Mouse (Mus musculus) MEL (cell line): ENCODE data around the gene Slc1a5.

ENCODE experiments used
- MAZ ChIP-seq: IDR thresholded peaks from 2 replicates; pipeline ENCODE4 v1.6.1; 2012; ENCODE audit warnings: low read depth, mild to moderate bottlenecking, inconsistent platforms, low read length, improper control_type of control experiment
- ZC3H11A ChIP-seq: IDR thresholded peaks from 2 replicates; pipeline ENCODE4 v1.6.1; 2012; ENCODE audit warnings: low read depth, mild to moderate bottlenecking, inconsistent platforms, low read length, improper control_type of control experiment

GRCm38 (mm10) chr7:16844696-16845071 lies 63.5 kb downstream of the Slc1a5 start:
- TF ChIP-seq MAZ: no peak; the same call in 1 of the 2 replicates
- no peak for TF ChIP-seq ZC3H11A
